Mouse (Mus musculus) activated CD4-positive, CD25-positive, alpha-beta regulatory T cell, adult 4 months (primary cell): ENCODE data around the gene Nrap. TPM values are rescaled to one million over a fixed set of nuclear protein-coding genes. Genes with fewer than 3 reads are reported as not detected.

Experiments used
- ATAC-seq: one replicate; pipeline ENCODE4 v1.8.0; 2017
- polyA plus RNA-seq, 2 experiments: library from polyadenylated mRNA; unstranded; fragments of 100-300 nt; shearing (Covaris generic); gene quantifications; one replicate each; pipeline ENCODE4 v1.2.1; 2017

Nrap gene
- polyA plus RNA-seq, 2 experiments from 2014 or later = not detected

- peak; percentile 87 for ATAC-seq
These were observed 7.1 kb upstream of the Nrap start, which contains the start of gene Casp7 for GRCm38 (mm10) chr19:56396669-56397621. Casp7 (plus strand) TSS chr19:56397129.

- peak; percentile 9 for ATAC-seq
These were observed 6.4 kb upstream of the Nrap start for GRCm38 (mm10) chr19:56396227-56396626.

GRCm38 (mm10) chr19:56395183-56395935 is 5.5 kb upstream of the Nrap start:
- ATAC-seq = no peak

- ATAC-seq = no peak
These were observed 3.6 kb upstream of the Nrap start for GRCm38 (mm10) chr19:56393311-56393866.

DNA sequence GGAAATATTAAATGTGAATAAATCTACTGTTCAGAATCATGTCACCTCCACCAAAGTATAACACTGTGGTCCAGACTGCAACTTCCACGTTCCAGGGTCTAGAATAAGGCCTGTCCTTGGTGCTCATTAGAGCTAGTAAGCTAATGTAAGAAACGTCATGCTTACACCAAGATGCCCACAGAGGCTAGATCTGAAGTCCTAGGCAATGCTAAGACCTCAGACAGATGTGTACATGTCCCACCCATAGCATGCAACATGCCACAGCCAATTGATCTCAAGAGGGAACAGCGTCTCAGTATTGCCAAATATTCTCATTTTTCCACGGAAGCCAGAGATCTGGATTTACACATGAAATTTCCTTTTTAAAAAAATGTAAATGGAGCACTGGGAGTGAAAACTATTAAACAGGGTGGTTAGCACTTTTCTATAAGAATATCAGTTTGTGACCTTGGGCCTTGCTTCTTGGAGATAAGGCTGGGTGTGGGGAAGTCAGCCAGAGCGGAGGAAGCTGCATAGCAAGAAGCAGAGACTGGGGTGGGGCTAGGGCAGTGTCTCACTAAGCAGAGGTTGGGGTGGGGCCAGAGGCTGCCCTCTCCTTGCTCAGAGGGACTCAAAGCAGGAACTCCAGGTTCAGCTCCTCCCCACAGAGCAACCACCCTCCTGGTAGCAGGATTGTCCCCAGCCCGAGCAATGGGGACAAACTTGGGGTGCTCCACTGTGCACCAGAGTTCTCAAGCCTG is 1.6 kb upstream of the Nrap start:
- ATAC-seq = no peak

GRCm38 (mm10) chr19:56389176-56389575 is 661 bp downstream of the Nrap start:
- no peak for ATAC-seq

GRCm38 (mm10) chr19:56387726-56388302 is 2.0 kb downstream of the Nrap start:
- ATAC-seq = no peak

DNA sequence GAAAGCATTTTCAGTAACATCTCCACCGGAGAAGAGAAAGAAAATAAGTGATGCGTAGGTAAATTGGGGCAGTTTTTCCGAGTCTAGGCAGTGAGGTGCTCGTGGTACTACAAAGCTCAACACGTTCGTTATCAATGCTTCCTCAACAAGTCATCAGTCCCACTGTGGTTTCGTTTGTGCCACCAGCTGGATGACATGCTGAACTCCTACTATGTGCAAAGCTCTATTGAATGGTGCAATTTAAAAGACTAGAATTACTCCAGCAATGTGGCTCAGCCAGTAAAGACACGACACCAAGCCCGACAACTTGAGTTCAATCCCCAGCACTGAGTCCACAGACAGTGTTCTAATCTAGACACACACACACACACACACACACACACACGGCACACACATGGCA is 3.7 kb downstream of the Nrap start:
- no peak for ATAC-seq

DNA sequence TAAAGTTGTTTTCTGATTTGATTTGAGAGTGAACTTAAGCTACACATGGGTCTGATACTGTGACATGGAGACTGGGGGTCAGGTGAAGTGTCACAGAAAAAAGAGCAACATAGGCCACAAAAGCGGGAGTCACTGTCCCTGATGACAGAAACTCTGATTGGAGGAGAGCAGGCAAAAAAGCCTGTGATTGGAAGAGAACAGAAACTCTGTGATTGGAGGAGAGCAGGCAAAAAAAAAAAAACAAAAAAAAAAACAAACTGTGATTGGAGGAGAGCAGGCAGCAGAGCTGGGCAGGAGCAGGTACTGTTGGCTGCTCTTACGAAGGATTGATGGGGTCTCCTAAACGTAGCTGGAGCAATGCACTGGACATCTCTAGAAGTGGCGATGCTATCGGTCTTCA is 4.3 kb downstream of the Nrap start:
- ATAC-seq = no peak

- no peak for ATAC-seq
These were observed 8.4 kb downstream of the Nrap start for GRCm38 (mm10) chr19:56381407-56381806.

GRCm38 (mm10) chr19:56380341-56380740 is 9.5 kb downstream of the Nrap start:
- ATAC-seq = no peak

- no peak for ATAC-seq
These were observed 11.2 kb downstream of the Nrap start for GRCm38 (mm10) chr19:56378554-56379172.

- no peak for ATAC-seq
These were observed 11.8 kb downstream of the Nrap start for GRCm38 (mm10) chr19:56378007-56378406.

DNA sequence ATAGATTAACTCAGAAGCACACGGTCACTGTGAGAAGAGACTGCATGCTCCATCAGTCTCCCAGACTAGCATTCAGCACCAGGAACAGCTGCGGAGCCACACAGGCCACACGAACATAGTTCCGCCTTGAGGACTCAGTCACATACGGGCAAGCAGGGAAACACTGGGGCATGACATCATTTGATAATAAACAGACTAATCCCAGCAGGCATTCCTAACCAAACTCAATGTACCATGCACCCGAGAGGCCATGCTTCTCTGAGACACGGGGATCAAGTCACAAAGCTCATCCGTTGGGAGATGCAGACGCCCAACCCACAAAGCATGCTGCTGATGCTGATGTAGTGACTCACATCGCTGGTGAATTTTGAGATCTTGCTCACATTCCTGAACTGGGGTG is 15.8 kb downstream of the Nrap start:
- ATAC-seq = no peak

GRCm38 (mm10) chr19:56373246-56373645 is 16.6 kb downstream of the Nrap start:
- ATAC-seq = no peak

GRCm38 (mm10) chr19:56372226-56372625 is 17.6 kb downstream of the Nrap start:
- no peak for ATAC-seq

DNA sequence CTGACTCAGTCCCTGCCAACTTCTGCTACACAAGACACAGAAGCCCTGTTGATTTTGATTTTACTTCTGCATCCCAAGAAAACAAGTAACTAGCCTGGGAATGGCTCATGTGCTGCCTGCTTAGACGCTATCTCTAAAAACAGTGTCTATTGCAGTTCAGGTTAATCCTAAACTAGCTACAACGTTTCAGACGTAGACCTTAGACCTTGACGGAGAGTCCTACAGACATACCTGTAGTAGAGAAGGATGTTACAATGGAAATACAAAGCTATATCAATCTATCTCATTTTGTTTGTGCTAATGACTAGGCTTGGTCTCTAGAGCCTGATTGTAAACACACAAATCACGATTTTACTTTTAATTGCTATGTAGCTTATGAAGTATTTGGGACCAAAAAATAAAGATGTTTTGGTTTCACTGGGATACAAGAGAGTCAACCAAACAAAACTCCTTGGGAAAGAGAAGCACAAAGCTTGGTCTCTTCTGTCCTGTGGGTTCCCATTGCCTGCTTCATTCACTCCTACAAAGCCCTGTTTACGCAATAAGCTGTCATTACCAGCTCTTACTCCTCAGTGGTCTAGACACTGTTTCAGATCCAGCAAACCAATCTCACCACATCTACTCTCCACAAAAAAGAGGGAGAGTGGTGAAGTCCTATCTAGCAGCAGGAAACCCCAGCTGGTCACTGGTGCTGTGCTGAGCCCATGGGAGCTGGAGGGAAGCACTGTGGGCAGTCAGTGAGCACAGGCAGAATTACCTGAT is 19.3 kb downstream of the Nrap start:
- ATAC-seq = no peak

GRCm38 (mm10) chr19:56368912-56369311 is 20.9 kb downstream of the Nrap start:
- ATAC-seq = no peak

DNA sequence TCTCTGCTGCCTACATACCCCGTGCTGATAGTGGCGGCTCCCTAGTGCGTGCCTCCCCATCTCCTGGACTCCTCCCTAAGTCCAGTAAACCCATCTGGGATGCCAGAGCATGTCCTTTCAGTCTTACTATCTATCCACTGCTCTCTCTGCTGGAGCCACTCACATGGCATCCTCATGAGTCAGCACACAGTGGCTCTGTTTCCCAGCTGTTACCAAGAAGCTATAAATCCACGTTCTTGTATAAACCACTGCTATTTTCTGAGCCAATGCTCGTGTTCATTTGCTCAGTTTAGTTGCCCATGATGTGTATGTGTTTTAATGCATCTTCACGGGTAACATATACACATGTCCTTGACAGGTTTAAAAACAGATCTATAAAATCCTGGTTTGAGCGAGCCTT is 22.1 kb downstream of the Nrap start:
- ATAC-seq = no peak

- ATAC-seq = no peak
These were observed 23.2 kb downstream of the Nrap start for GRCm38 (mm10) chr19:56366625-56367024.

- ATAC-seq = no peak
These were observed 23.7 kb downstream of the Nrap start for GRCm38 (mm10) chr19:56366168-56366567.
